Mouse (Mus musculus): ENCODE measurements around the gene Eif3i.

DNA sequence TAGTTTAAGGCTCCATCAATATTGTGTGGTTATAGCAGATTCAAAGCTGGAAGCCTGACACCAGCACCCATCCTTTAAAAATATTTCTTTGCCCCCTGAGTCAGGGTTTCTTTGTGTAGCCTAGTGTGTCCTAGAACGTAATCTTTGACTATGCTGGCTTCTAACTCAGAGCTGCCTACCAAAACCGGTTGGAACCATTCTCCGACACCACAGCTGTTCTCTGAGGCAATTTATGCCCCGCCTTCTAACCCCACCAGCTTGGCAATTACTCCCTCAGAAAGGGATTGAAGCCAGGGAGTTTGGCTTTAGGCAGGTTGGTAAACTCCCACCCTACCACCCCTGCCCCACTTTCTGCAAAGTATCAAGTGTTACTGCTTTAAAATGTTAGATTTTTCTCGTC lies 41.3 kb upstream of the Eif3i start:
- TF ChIP-seq CTCF (IDR thresholded peaks at IDR 0.05): no peak
- no peak for TF ChIP-seq EP300 (IDR thresholded peaks at IDR 0.05)

Data from lung, postnatal 0 days (tissue).